Mouse (Mus musculus) midbrain, embryonic 10.5 days (tissue): ENCODE results near the gene Rabgap1l. TPM values are rescaled to one million over a fixed set of nuclear protein-coding genes. Genes with fewer than 3 reads are reported as not detected.
"Not testable (repeated sequence)": the region's sequence is repeated elsewhere in the genome, so short reads cannot be mapped to it uniquely, and the experiment has no call there.

Experiments used
- DNase-seq: peaks from one replicate; pipeline ENCODE4 v3.0.0-alpha.2; 2017; ENCODE audit warnings: low spot score
- H3K27ac ChIP-seq: fragments of 300-500 bp; sonication (generic); replicated peaks from 2 replicates; pipeline ENCODE4 v1.5.1; 2016; ENCODE audit warnings: mild to moderate bottlenecking
- H3K27me3 ChIP-seq: fragments of 300-500 bp; sonication (generic); 2 replicates; pipeline ENCODE4 v1.6.1; 2016; ENCODE audit warnings: low read depth, mild to moderate bottlenecking; ENCODE audit not compliant: poor library complexity, severe bottlenecking
- H3K36me3 ChIP-seq: fragments of 300-500 bp; sonication (generic); 2 replicates; pipeline ENCODE4 v1.6.1; 2016; ENCODE audit warnings: mild to moderate bottlenecking, moderate library complexity
- H3K4me1 ChIP-seq: fragments of 300-500 bp; sonication (generic); 2 replicates; pipeline ENCODE4 v1.6.1; 2016
- H3K4me3 ChIP-seq: fragments of 300-500 bp; sonication (generic); 2 replicates; pipeline ENCODE4 v1.5.1; 2016; ENCODE audit warnings: mild to moderate bottlenecking, moderate library complexity
- H3K9me3 ChIP-seq: fragments of 300-500 bp; sonication (generic); replicated peaks from 2 replicates; pipeline ENCODE4 v1.6.1; 2016; ENCODE audit warnings: mild to moderate bottlenecking
- WGBS: fragments of 180-500 bp; shearing (Covaris S2); methylation state at CpG from one replicate; pipeline ENCODE4 v1.1.7; 2016; 5-methylcytosine and 5-hydroxymethylcytosine counted together
- polyA plus RNA-seq: library from polyadenylated mRNA; unstranded; fragments of >200 nt; fragmentation: Nextera tagmentation; extraction: Ambion mirVana; gene quantifications from 2 replicates; pipeline ENCODE4 v1.2.1, GENCODE M21; 2016

Rabgap1l gene
- polyA plus RNA-seq, 1 experiment from 2014 or later: 6.8 TPM

- no peaks in the 10 kb centered on the region for H3K27me3 ChIP-seq
- H3K27ac ChIP-seq: no peak overlapping the region
- H3K9me3 ChIP-seq: no peaks in the 10 kb centered on the region
- H3K4me3 ChIP-seq: no peak overlapping the region
- no peaks in the 10 kb centered on the region for H3K36me3 ChIP-seq
- no peaks in the 10 kb centered on the region for H3K4me1 ChIP-seq
- DNase-seq: no peak
Measured at GRCm38 (mm10) chr1:160467443-160467842, 325.6 kb downstream of the Rabgap1l start.

- Histone ChIP-seq H3K27me3 (no peaks in the 10 kb centered on the region), H3K27ac (no peak overlapping the region), H3K36me3 (no peaks in the 10 kb centered on the region), H3K4me3 (no peak overlapping the region), H3K9me3 (no peaks in the 10 kb centered on the region), H3K4me1 (no peaks in the 10 kb centered on the region)
- no peak for DNase-seq
Measured at GRCm38 (mm10) chr1:160465186-160465585, 327.8 kb downstream of the Rabgap1l start.

GRCm38 (mm10) chr1:160464148-160464547 is 328.9 kb downstream of the Rabgap1l start:
- no peak for DNase-seq
- Histone ChIP-seq H3K4me1 (no peaks in the 10 kb centered on the region), H3K9me3 (no peaks in the 10 kb centered on the region), H3K27me3 (no peaks in the 10 kb centered on the region), H3K4me3 (no peak overlapping the region), H3K27ac (no peak overlapping the region), H3K36me3 (no peaks in the 10 kb centered on the region)

- WGBS: 94% methylated on average over 1 of the region's 1 CpGs
- DNase-seq: no peak
Measured at GRCm38 (mm10) chr1:160460346-160460745, 332.7 kb downstream of the Rabgap1l start.

GRCm38 (mm10) chr1:160451663-160452062 is 341.3 kb downstream of the Rabgap1l start:
- no peaks in the 10 kb centered on the region for H3K36me3 ChIP-seq
- H3K27ac ChIP-seq: no peak overlapping the region
- WGBS: 81% methylated on average over 2 of the region's 2 CpGs

More at GRCm38 (mm10) chr1:160460346-160460745, 332.7 kb downstream of the Rabgap1l start:
- H3K9me3 ChIP-seq: no peaks in the 10 kb centered on the region
- no peaks in the 10 kb centered on the region for H3K4me1 ChIP-seq
- H3K27ac ChIP-seq: no peak overlapping the region
- H3K36me3 ChIP-seq: no peaks in the 10 kb centered on the region
- H3K4me3 ChIP-seq: no peak overlapping the region
- H3K27me3 ChIP-seq: no peaks in the 10 kb centered on the region

GRCm38 (mm10) chr1:160448681-160449080 is 344.3 kb downstream of the Rabgap1l start:
- H3K9me3 ChIP-seq: no peaks in the 10 kb centered on the region
- no peak for DNase-seq
- H3K36me3 ChIP-seq: no peaks in the 10 kb centered on the region
- H3K4me1 ChIP-seq: no peaks in the 10 kb centered on the region
- WGBS: 70% methylated on average over 2 of the region's 2 CpGs
- no peak overlapping the region for H3K4me3 ChIP-seq
- no peak overlapping the region for H3K27ac ChIP-seq
- no peaks in the 10 kb centered on the region for H3K27me3 ChIP-seq

More at GRCm38 (mm10) chr1:160451663-160452062, 341.3 kb downstream of the Rabgap1l start:
- no peak overlapping the region for H3K4me3 ChIP-seq
- H3K4me1 ChIP-seq: no peaks in the 10 kb centered on the region
- no peak for DNase-seq
- no peaks in the 10 kb centered on the region for H3K9me3 ChIP-seq
- H3K27me3 ChIP-seq: no peaks in the 10 kb centered on the region

GRCm38 (mm10) chr1:160446823-160447222 is 346.2 kb downstream of the Rabgap1l start:
- Histone ChIP-seq H3K9me3 (no peaks in the 10 kb centered on the region), H3K4me1 (no peaks in the 10 kb centered on the region), H3K27ac (no peak overlapping the region), H3K27me3 (no peaks in the 10 kb centered on the region), H3K4me3 (no peak overlapping the region), H3K36me3 (no peaks in the 10 kb centered on the region)
- DNase-seq: no peak
- WGBS: 74% methylated on average over 1 of the region's 1 CpGs

GRCm38 (mm10) chr1:160443506-160443905 is 349.5 kb downstream of the Rabgap1l start:
- Histone ChIP-seq H3K36me3 (no peaks in the 10 kb centered on the region), H3K4me3 (no peak overlapping the region), H3K27ac (no peak overlapping the region), H3K27me3 (no peaks in the 10 kb centered on the region), H3K9me3 (no peaks in the 10 kb centered on the region), H3K4me1 (no peaks in the 10 kb centered on the region)
- no peak for DNase-seq
- 86% methylated on average over 1 of the region's 1 CpGs for WGBS

- H3K36me3 ChIP-seq: no peaks in the 10 kb centered on the region
- no peaks in the 10 kb centered on the region for H3K4me1 ChIP-seq
- no peak for DNase-seq
- H3K4me3 ChIP-seq: no peak overlapping the region
- no peaks in the 10 kb centered on the region for H3K27me3 ChIP-seq
- no peaks in the 10 kb centered on the region for H3K9me3 ChIP-seq
- H3K27ac ChIP-seq: no peak overlapping the region
- WGBS: 79% methylated on average over 2 of the region's 2 CpGs
Measured at GRCm38 (mm10) chr1:160441679-160442078, 351.3 kb downstream of the Rabgap1l start.

- Histone ChIP-seq H3K4me1 (no peaks in the 10 kb centered on the region), H3K27ac (no peak overlapping the region), H3K27me3 (no peaks in the 10 kb centered on the region), H3K4me3 (no peak overlapping the region), H3K36me3 (no peaks in the 10 kb centered on the region), H3K9me3 (no peaks in the 10 kb centered on the region)
- DNase-seq: no peak
- WGBS: 90% methylated on average over 5 of the region's 5 CpGs
Measured at GRCm38 (mm10) chr1:160441161-160441560, 351.9 kb downstream of the Rabgap1l start.

GRCm38 (mm10) chr1:160438820-160439219 is 354.2 kb downstream of the Rabgap1l start:
- no peak overlapping the region for H3K4me3 ChIP-seq
- H3K27ac ChIP-seq: no peak overlapping the region
- WGBS: 76% methylated on average over 4 of the region's 4 CpGs
- no peaks in the 10 kb centered on the region for H3K27me3 ChIP-seq
- no peaks in the 10 kb centered on the region for H3K9me3 ChIP-seq
- no peaks in the 10 kb centered on the region for H3K36me3 ChIP-seq
- DNase-seq: no peak
- H3K4me1 ChIP-seq: no peaks in the 10 kb centered on the region

- Histone ChIP-seq H3K27ac (no peak overlapping the region), H3K4me1 (peaks cover 12% of the 10 kb centered on the region), H3K4me3 (no peak overlapping the region), H3K36me3 (no peaks in the 10 kb centered on the region), H3K9me3 (no peaks in the 10 kb centered on the region), H3K27me3 (no peaks in the 10 kb centered on the region; the same call in 1 of the 2 replicates)
- 73% methylated on average over 5 of the region's 5 CpGs for WGBS
- DNase-seq: no peak
Measured at GRCm38 (mm10) chr1:160417196-160417854, 375.7 kb downstream of the Rabgap1l start.

- Histone ChIP-seq H3K4me1 (no peaks in the 10 kb centered on the region), H3K9me3 (no peaks in the 10 kb centered on the region), H3K27me3 (no peaks in the 10 kb centered on the region; the same call in 1 of the 2 replicates), H3K4me3 (no peak overlapping the region), H3K36me3 (no peaks in the 10 kb centered on the region), H3K27ac (no peak overlapping the region)
- WGBS: 56% methylated on average over 5 of the region's 5 CpGs
- DNase-seq: no peak
Measured at GRCm38 (mm10) chr1:160410822-160411221, 382.2 kb downstream of the Rabgap1l start.

- not testable (repeated sequence) for H3K27ac ChIP-seq, DNase-seq, H3K9me3 ChIP-seq, H3K4me1 ChIP-seq, H3K27me3 ChIP-seq, H3K36me3 ChIP-seq, H3K4me3 ChIP-seq
- 94% methylated on average over 4 of the region's 4 CpGs for WGBS
Measured at GRCm38 (mm10) chr1:160409689-160410088, 383.3 kb downstream of the Rabgap1l start.
